Mouse (Mus musculus): ENCODE results near the gene Neu1.
"Not testable (repeated sequence)": the region's sequence is repeated elsewhere in the genome, so short reads cannot be mapped to it uniquely, and the experiment has no call there.

Neu1 gene

GRCm38 (mm10) chr17:34931061-34931734, at the start of gene Neu1:
Gene Neu1 (plus strand): TSS chr17:34931253.
- peak; percentile 100 for DNase-seq

DNA sequence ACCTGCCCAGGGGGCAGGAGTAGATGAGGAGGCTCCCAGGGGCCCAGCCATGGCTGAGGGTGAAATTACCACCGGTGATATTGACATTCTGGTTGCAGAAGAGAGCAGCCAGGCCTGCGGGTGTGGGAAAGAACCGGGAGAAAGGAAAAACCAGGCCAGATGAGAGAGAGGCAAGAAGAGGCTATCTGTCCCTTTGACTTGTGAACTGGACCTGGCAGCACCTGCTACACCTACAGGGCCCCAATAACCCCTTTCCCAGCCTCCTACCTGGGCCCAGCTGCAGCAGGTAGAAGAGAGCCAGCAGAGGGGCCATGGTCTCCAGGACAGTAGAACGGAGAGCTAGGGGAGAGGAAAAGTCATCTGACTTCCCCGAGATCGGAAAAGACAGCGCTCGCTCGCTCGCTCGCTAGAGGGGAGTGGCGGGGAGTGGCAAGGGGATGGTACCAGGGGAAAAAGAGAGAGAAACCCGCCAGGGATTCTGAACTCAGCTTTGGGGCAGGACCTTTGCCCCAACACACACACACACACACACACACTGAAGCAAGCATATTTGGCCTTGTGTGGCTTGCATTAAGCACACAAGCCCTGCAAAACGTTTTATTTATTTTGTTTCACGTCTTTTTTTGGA, 49.3 kb upstream of the Neu1 start, which contains the start of gene Gm20547:
Gene Gm20547, minus strand, starts transcription at position 360 of the 628 bp plus-strand sequence.
- DNase-seq: no peak

- no peak for DNase-seq
Measured at GRCm38 (mm10) chr17:34883332-34883731, 47.7 kb upstream of the Neu1 start.

DNA sequence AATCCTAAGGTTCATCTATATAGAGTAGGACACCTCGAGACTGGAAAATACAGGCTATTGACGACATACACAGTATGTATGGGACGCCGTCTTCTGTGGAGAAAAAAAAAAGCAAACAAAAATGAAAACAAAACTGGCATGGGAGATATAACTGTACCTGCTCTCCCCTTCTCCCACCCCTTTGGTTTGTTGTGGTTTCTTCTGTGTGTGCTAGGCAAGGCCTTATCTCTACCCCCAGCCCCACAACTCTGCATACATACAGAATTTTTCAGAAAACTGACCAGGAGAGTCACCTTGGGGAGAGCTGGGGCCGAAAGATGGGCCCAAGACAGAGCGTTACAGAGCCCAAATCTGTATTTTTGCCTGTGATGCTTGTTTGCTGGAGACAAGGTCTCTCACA, 46.3 kb upstream of the Neu1 start:
- no peak for DNase-seq

DNA sequence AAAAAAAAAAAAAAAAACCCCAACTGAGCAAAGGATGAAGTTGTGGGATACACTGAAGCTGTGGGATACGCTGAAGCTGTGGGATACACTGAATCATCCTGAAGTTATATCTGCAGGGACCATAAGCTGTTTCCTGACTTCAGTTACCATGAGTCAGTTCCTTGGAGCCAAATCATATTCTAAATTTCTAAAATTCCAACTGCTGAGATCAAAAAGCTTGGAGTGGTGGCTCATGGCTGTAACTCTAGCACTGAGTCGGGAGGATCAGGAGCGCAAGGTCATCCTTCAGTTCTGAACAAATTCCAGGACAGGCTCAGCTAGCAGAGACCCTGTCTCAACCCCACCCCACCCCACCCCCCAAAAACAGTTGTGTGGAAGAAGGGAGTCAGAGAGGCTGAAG, 45.4 kb upstream of the Neu1 start:
- no peak for DNase-seq

DNA sequence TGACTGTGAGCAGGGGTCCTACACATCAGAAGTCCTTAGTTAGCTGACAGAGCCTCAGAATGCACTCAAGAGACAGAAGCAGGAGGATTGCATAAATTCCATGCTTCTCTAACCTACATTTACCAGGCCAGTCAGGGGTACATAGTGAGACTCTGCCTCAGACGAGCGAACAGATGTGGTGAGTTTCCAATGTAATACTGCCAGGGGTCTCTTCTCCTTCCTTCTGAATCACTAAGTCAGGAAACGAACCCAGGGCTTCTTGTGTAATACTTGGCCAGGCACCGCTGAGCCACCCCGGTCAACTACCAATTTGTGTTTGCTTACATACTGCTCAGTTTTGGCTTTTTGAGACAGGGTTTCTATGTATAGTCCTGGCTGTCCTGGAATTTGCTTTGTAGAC, 43.1 kb upstream of the Neu1 start:
- DNase-seq: no peak

DNA sequence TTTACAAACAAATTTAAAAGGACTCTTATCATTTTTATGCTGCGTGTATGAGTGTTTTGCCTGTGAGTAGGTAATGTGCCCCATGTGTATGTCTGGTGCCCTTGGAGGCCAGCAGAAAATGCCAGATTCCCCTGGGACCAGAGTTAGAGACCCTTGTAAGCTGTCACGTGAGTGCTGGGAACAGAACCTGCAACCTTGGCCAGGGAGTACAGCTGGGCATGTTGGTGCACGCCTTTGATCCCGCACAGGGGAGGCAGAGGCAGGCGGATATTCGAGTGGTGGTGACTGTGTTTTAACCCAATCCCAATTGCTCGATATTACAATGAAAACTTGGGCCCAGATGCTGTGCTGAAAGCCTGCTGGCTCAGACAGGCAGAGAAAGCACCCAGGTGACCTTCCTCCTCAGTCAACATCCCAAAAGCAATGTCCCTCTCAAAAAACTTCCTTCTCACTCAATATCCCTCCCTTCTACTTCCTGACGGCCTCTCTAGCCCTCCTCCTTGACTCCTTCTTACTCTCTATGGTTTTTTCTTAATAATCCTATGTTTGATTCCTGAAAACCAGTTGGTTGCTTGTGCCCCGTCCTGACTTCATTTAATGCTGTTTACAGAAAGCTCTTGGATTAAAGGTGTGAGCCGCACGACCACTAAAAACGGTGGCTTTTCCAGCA, 40.8 kb upstream of the Neu1 start:
- DNase-seq: no peak

DNA sequence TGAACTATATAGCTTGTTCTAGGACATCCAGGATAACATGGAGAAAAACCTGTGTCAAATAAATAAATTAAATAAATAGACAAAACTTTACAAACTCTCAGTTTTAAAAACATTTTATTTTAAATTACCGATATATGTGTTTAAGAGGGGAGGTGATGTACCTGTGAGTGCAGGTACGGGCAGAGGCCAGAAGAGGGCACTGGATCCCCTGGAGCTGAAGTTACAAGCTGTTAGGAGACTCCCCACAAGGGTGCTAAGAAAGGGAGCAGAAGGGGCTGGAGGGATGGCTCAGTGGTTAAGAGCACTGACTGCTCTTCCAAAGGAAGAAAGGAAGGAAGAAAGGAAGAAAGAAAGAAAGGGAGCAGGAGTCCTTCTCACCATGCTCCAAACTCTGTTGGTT, 39.7 kb upstream of the Neu1 start:
- no peak for DNase-seq

DNA sequence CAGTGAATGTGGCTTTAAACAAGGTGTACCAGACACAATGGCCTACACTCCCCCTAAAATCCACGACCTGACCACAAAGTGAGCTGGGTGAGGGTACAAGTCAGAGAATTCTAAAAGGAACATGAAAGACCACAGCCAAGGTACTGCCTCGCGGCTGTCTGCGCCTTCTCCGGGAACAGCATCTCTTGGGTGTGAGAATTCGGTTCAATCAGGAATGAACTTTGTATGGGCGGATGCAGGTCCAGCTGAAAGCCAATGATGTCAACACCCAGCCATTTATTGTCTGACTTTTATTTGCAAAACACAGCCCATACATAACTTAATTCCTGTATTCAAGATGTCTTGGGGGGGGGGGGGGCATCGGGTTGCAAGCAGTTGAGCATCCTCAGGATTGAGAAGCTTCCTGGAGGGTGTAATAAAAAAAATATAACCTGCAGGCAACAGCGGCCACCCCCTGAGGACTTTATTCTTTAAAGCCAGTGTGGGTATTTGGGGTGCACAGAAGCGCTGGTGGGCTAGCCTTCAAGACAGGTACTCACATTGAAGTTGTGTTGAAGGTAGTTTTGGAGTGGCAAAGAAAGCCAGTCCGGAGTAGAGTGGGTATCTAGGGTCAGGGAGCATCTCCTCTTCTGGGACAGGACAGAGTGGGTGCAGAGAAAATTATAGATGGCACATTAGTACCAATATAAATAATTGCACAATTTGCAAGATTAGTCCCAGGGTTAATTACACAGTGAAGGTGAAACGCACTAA, 37.8 kb upstream of the Neu1 start:
- no peak for DNase-seq

DNA sequence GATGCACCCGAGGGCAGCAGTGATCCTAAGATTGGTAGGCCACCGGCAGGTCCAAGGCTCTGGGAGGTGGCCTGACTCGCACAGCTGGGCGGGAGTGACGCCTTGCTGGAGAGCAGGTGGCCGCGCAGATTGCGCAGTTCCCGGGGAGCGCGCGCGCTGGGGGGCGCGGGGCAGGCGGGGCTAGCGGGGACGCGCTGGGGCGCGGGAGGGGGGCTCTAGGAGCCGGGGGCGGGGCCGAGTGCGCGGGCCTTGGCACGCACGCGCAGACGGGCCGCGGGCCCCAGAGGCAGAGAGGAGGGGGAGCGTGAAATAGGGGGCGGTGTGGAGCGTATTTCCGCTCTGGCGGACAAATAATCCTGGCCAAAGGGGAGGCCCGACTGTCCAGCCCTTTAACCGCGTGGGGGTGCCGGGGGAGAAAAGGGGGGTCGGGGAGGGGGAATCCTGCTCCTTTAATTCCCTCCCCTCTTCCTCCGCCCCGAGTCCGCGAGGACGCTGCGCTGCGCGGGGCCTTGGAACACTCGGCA, 36.9 kb upstream of the Neu1 start:
- DNase-seq: peak; percentile 94

- peak; percentile 45 for DNase-seq
Measured at GRCm38 (mm10) chr17:34894801-34895530, 36.1 kb upstream of the Neu1 start.

DNA sequence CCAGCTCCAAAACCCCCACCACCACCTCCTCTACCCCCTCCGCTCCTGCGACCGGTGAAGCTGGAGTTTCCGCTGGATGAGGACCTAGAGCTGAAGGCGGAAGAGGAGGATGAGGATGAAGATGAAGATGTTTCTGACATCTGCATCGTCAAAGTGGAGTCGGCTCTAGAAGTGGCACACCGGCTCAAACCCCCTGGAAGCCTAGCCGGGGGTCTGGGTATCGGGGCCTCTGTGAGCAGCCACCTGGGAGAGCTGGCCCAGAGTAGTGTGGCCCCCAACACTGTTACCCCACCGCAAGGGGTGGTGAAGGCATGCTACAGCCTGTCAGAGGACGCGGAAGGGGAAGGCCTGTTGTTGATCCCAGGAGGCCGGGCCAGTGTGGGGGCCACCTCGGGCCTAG, 35.3 kb upstream of the Neu1 start:
- DNase-seq: no peak

DNA sequence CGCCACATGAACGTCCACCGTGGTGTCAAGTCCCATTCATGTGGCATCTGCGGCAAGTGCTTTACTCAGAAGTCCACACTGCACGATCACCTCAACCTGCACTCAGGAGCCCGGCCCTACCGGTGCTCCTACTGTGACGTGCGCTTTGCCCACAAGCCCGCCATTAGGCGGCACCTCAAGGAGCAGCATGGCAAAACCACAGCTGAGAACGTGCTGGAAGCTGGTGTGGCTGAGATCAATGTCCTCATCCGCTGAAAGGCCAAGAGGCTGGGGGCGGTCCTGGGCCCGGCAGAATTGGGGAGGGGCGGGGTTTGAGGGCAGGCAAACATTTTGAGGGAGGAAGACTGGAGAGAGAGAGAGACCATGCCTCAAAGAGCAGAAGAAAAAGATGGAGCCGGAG, 34.7 kb upstream of the Neu1 start:
- no peak for DNase-seq

DNA sequence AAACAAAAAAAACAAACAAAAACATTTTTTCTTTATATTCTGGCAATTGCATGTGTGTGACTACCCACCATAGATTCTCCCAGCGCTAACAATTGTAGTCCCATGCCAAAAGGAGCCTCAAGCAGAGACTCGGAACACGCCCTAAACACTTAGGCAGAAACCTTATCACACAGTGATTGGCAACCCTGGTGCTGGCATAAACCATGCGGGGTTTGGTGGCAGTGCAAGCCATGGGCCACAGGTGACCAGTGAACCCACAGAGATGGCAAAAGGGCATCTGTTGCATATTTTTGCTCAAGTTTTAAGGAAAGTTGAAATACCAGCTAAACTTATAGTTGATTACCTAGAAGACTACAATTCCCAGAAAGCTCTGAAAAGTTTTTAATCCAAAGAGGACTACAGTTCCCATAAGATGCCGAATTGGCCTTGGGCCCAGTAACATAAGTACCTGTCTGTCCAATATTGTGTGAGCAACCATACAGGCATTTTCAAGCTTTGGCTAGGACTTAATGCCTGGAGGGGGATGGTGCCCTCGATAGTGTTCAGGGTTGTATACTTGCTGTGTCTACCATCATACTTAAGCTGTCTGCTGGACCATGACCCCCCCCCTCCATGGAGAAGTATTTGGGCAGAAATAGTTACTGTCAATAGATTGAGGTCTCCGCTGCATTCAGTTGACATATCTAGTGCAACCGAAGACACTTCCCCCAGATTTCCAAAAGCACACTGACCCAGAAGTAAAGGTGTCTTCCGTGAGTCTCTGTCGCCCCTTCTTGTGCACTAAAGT, 33.5 kb upstream of the Neu1 start:
- DNase-seq: peak; percentile 72

- peak; percentile 83 for DNase-seq
Measured at GRCm38 (mm10) chr17:34898160-34898586, 32.9 kb upstream of the Neu1 start, which contains the start of the genes C2 and Ehmt2. Gene C2 (minus strand): TSS chr17:34898265. Gene Ehmt2 (plus strand): TSS chr17:34898469.

DNA sequence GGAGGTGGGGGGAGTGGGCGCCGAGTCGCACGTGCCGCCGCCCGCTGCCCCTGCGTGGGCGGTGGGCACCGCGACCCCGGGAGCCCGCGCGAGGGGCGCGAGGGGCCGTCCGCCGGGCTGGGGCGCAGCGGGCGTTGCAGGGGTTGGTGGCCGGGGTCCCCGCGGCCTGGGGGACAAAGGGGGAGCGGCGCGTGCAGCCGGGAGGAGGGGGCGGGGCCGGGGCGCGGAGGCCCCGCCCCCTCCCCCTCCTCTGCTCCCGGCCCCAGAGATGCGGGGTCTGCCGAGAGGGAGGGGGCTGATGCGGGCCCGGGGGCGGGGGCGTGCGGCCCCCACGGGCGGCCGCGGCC, 32.4 kb upstream of the Neu1 start:
- no peak for DNase-seq

- peak; percentile 30 for DNase-seq
Measured at GRCm38 (mm10) chr17:34899053-34899889, 31.8 kb upstream of the Neu1 start.

- DNase-seq: peak; percentile 55
Measured at GRCm38 (mm10) chr17:34899890-34900243, 31.2 kb upstream of the Neu1 start.

DNA sequence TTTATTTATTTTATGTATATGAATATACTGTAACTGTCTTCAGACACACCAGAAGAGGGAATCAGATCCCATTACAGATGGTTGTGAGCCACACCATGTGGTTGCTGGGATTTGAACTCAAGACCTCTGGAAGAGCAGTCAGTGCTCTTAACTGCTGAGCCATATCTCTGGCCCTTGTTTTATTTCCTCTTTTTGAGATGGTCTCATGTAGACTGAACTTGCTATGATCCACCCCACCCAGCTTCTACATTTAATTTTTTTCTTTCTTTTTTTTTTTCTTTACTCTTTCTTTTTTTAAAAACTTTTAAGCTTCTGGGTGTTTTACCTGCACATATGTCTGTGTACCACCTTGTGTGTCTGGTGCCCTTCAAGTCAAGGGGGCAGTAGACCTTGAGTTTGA, 30.2 kb upstream of the Neu1 start:
- not testable (repeated sequence) for DNase-seq

DNA sequence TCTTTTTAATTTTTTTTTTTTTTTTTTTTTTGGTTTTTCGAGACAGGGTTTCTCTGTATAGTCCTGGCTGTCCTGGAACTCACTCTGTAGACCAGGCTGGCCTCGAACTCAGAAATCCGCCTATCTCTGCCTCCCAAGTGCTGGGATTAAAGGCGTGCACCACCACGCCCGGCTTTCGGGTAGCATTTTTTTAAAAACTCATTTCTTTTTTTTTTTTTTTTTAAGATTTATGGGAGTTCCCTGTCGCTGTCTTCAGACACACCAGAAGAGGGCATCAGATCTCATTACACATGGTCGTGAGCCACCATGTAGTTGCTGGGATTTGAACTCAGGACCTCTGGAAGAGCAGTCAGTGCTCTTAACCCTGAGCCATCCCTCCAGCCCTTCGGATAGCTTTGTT, 29.1 kb upstream of the Neu1 start:
- DNase-seq: not testable (repeated sequence)

GRCm38 (mm10) chr17:34902895-34903294, 28.2 kb upstream of the Neu1 start:
- DNase-seq: no peak
